Mouse (Mus musculus): ENCODE measurements around the gene Cacna2d2. TPM values are rescaled to one million over a fixed set of nuclear protein-coding genes. Genes with fewer than 3 reads are reported as not detected.

Gene Cacna2d2
- polyA plus RNA-seq, 1 experiment from 2014 or later = 2.6 TPM

- 0 out of 2 replicates have a peak, but pooled peaks cover 7% of the 10 kb centered on the region for H3K27me3 ChIP-seq
- ATAC-seq (replicated peaks; ENCODE audit: insufficient number of reproducible peaks, insufficient read depth, low FRiP score, low read depth) = peak; percentile 48; the same call in 1 of the 2 replicates
- no peak overlapping the region for H3K4me3 ChIP-seq
- 11% methylated on average over 7 of the region's 7 CpGs for WGBS
- H3K36me3 ChIP-seq = no peaks in the 10 kb centered on the region
- H3K9ac ChIP-seq = no peak overlapping the region
- peaks cover 24% of the 10 kb centered on the region for H3K4me1 ChIP-seq (replicated peaks)
- no peaks in the 10 kb centered on the region for H3K9me3 ChIP-seq (replicated peaks)
- H3K4me2 ChIP-seq = no peak overlapping the region
- peak overlapping the region; percentile 70 for H3K27ac ChIP-seq
Measured at GRCm38 (mm10) chr9:107463509-107463908, 64.1 kb downstream of the Cacna2d2 start.

GRCm38 (mm10) chr9:107464130-107464529 is 64.7 kb downstream of the Cacna2d2 start:
- WGBS = 16% methylated on average over 9 of the region's 9 CpGs
- ATAC-seq (replicated peaks; ENCODE audit: insufficient number of reproducible peaks, insufficient read depth, low FRiP score, low read depth) = no peak

GRCm38 (mm10) chr9:107465657-107466056 is 66.2 kb downstream of the Cacna2d2 start:
- H3K9me3 ChIP-seq (replicated peaks) = no peaks in the 10 kb centered on the region
- ATAC-seq (replicated peaks; ENCODE audit: insufficient number of reproducible peaks, insufficient read depth, low FRiP score, low read depth) = no peak
- peaks cover 29% of the 10 kb centered on the region for H3K4me1 ChIP-seq (replicated peaks)
- H3K27me3 ChIP-seq = 0 out of 2 replicates have a peak, but pooled peaks cover 7% of the 10 kb centered on the region
- no peak overlapping the region for H3K27ac ChIP-seq
- H3K36me3 ChIP-seq = no peaks in the 10 kb centered on the region
- no peak overlapping the region for H3K9ac ChIP-seq
- 29% methylated on average over 6 of the region's 6 CpGs for WGBS
- H3K4me3 ChIP-seq = no peak overlapping the region
- H3K4me2 ChIP-seq = no peak overlapping the region

More at GRCm38 (mm10) chr9:107464130-107464529, 64.7 kb downstream of the Cacna2d2 start:
- Histone ChIP-seq H3K27me3 (0 out of 2 replicates have a peak, but pooled peaks cover 7% of the 10 kb centered on the region), H3K9ac (no peak overlapping the region), H3K27ac (peak overlapping the region; percentile 70; the same call in 1 of the 2 replicates), H3K4me3 (no peak overlapping the region), H3K9me3 (replicated peaks) (no peaks in the 10 kb centered on the region), H3K4me2 (no peak overlapping the region), H3K4me1 (replicated peaks) (peaks cover 24% of the 10 kb centered on the region), H3K36me3 (no peaks in the 10 kb centered on the region)

GRCm38 (mm10) chr9:107469213-107469795 is 69.9 kb downstream of the Cacna2d2 start:
- H3K4me2 ChIP-seq = no peak overlapping the region
- peaks cover 15% of the 10 kb centered on the region for H3K4me1 ChIP-seq (replicated peaks)
- no peaks in the 10 kb centered on the region for H3K9me3 ChIP-seq (replicated peaks)
- peaks cover 12% of the 10 kb centered on the region; the same call in 1 of the 2 replicates for H3K27me3 ChIP-seq
- 72% methylated on average over 13 of the region's 13 CpGs for WGBS
- no peak overlapping the region for H3K27ac ChIP-seq
- no peak overlapping the region for H3K4me3 ChIP-seq
- no peak for ATAC-seq (replicated peaks; ENCODE audit: insufficient number of reproducible peaks, insufficient read depth, low FRiP score, low read depth)
- H3K36me3 ChIP-seq = no peaks in the 10 kb centered on the region
- no peak overlapping the region for H3K9ac ChIP-seq

- H3K9ac ChIP-seq = no peak overlapping the region
- ATAC-seq (replicated peaks; ENCODE audit: insufficient number of reproducible peaks, insufficient read depth, low FRiP score, low read depth) = no peak
- no peak overlapping the region for H3K27ac ChIP-seq
- no peak overlapping the region for H3K4me2 ChIP-seq
- no peaks in the 10 kb centered on the region for H3K36me3 ChIP-seq
- no peak overlapping the region for H3K4me3 ChIP-seq
- peaks cover 9% of the 10 kb centered on the region for H3K4me1 ChIP-seq (replicated peaks)
- H3K9me3 ChIP-seq (replicated peaks) = no peaks in the 10 kb centered on the region
- WGBS = 62% methylated on average over 15 of the region's 15 CpGs
- peaks cover 5% of the 10 kb centered on the region; the same call in 1 of the 2 replicates for H3K27me3 ChIP-seq
Measured at GRCm38 (mm10) chr9:107470427-107470826, 71.0 kb downstream of the Cacna2d2 start.

- WGBS = 69% methylated on average over 1 of the region's 1 CpGs
- no peak overlapping the region for H3K27ac ChIP-seq
- no peaks in the 10 kb centered on the region for H3K36me3 ChIP-seq
- H3K4me1 ChIP-seq (replicated peaks) = peaks cover 5% of the 10 kb centered on the region
- H3K27me3 ChIP-seq = peaks cover 5% of the 10 kb centered on the region; the same call in 1 of the 2 replicates
- H3K9ac ChIP-seq = no peak overlapping the region
- no peaks in the 10 kb centered on the region for H3K9me3 ChIP-seq (replicated peaks)
- H3K4me3 ChIP-seq = no peak overlapping the region
- ATAC-seq (replicated peaks; ENCODE audit: insufficient number of reproducible peaks, insufficient read depth, low FRiP score, low read depth) = no peak
- no peak overlapping the region for H3K4me2 ChIP-seq
Measured at GRCm38 (mm10) chr9:107474016-107474415, 74.6 kb downstream of the Cacna2d2 start.

GRCm38 (mm10) chr9:107478979-107479378 is 79.6 kb downstream of the Cacna2d2 start:
- H3K4me2 ChIP-seq = no peak overlapping the region
- no peak overlapping the region for H3K4me3 ChIP-seq
- H3K4me1 ChIP-seq (replicated peaks) = peaks cover 3% of the 10 kb centered on the region; the same call in 1 of the 2 replicates
- no peaks in the 10 kb centered on the region for H3K9me3 ChIP-seq (replicated peaks)
- 39% methylated on average over 5 of the region's 5 CpGs for WGBS
- no peak for ATAC-seq (replicated peaks; ENCODE audit: insufficient number of reproducible peaks, insufficient read depth, low FRiP score, low read depth)
- no peak overlapping the region for H3K27ac ChIP-seq
- H3K9ac ChIP-seq = no peak overlapping the region
- H3K36me3 ChIP-seq = no peaks in the 10 kb centered on the region
- H3K27me3 ChIP-seq = peaks cover 7% of the 10 kb centered on the region; the same call in 1 of the 2 replicates

GRCm38 (mm10) chr9:107479593-107479992 is 80.2 kb downstream of the Cacna2d2 start:
- Histone ChIP-seq H3K27ac (no peak overlapping the region), H3K36me3 (no peaks in the 10 kb centered on the region), H3K4me1 (replicated peaks) (peaks cover 3% of the 10 kb centered on the region; the same call in 1 of the 2 replicates), H3K9me3 (replicated peaks) (no peaks in the 10 kb centered on the region), H3K9ac (peak overlapping the region; percentile 38; the same call in 1 of the 2 replicates), H3K27me3 (peaks cover 7% of the 10 kb centered on the region; the same call in 1 of the 2 replicates), H3K4me2 (peak overlapping the region; percentile 35; the same call in 1 of the 2 replicates), H3K4me3 (0 out of 2 replicates have a peak overlapping the region, but pooled peaks have one; percentile 5)
- no peak for ATAC-seq (replicated peaks; ENCODE audit: insufficient number of reproducible peaks, insufficient read depth, low FRiP score, low read depth)
- WGBS = 20% methylated on average over 14 of the region's 14 CpGs

GRCm38 (mm10) chr9:107480477-107481069 is 81.2 kb downstream of the Cacna2d2 start:
- H3K4me2 ChIP-seq = no peak overlapping the region
- H3K9me3 ChIP-seq (replicated peaks) = no peaks in the 10 kb centered on the region
- ATAC-seq (replicated peaks; ENCODE audit: insufficient number of reproducible peaks, insufficient read depth, low FRiP score, low read depth) = no peak
- H3K27me3 ChIP-seq = peaks cover 9% of the 10 kb centered on the region; the same call in 1 of the 2 replicates
- no peak overlapping the region for H3K9ac ChIP-seq
- peaks cover 3% of the 10 kb centered on the region; the same call in 1 of the 2 replicates for H3K4me1 ChIP-seq (replicated peaks)
- H3K36me3 ChIP-seq = no peaks in the 10 kb centered on the region
- 37% methylated on average over 9 of the region's 9 CpGs for WGBS
- no peak overlapping the region for H3K27ac ChIP-seq
- no peak overlapping the region for H3K4me3 ChIP-seq

- H3K9ac ChIP-seq = no peak overlapping the region
- H3K36me3 ChIP-seq = no peaks in the 10 kb centered on the region
- no peak for ATAC-seq (replicated peaks; ENCODE audit: insufficient number of reproducible peaks, insufficient read depth, low FRiP score, low read depth)
- H3K4me3 ChIP-seq = no peak overlapping the region
- H3K9me3 ChIP-seq (replicated peaks) = no peaks in the 10 kb centered on the region
- 43% methylated on average over 16 of the region's 16 CpGs for WGBS
- H3K27me3 ChIP-seq = peaks cover 10% of the 10 kb centered on the region; the same call in 1 of the 2 replicates
- H3K4me1 ChIP-seq (replicated peaks) = peaks cover 3% of the 10 kb centered on the region; the same call in 1 of the 2 replicates
- H3K4me2 ChIP-seq = no peak overlapping the region
- H3K27ac ChIP-seq = no peak overlapping the region
Measured at GRCm38 (mm10) chr9:107481340-107481739, 81.9 kb downstream of the Cacna2d2 start.

GRCm38 (mm10) chr9:107482004-107482403 is 82.6 kb downstream of the Cacna2d2 start:
- Histone ChIP-seq H3K4me1 (replicated peaks) (peaks cover 3% of the 10 kb centered on the region; the same call in 1 of the 2 replicates), H3K9me3 (replicated peaks) (no peaks in the 10 kb centered on the region), H3K27ac (no peak overlapping the region), H3K9ac (no peak overlapping the region), H3K4me3 (no peak overlapping the region), H3K4me2 (no peak overlapping the region), H3K36me3 (no peaks in the 10 kb centered on the region), H3K27me3 (peaks cover 10% of the 10 kb centered on the region; the same call in 1 of the 2 replicates)
- ATAC-seq (replicated peaks; ENCODE audit: insufficient number of reproducible peaks, insufficient read depth, low FRiP score, low read depth) = no peak
- WGBS = 88% methylated on average over 9 of the region's 9 CpGs

All from heart, embryonic 15.5 days (tissue).